Mouse (Mus musculus) small intestine, adult 2 months (tissue): Measurements from ENCODE around the gene Galnt6. TPM values are rescaled to one million over a fixed set of nuclear protein-coding genes. Genes with fewer than 3 reads are reported as not detected.

Experiments
- H3K27ac ChIP-seq: fragments of 200-500 bp; 2 replicates; pipeline ENCODE4 v1.5.1; 2012; ENCODE audit warnings: low read depth, low read length, control low read depth, inconsistent platforms; ENCODE audit not compliant: insufficient read depth
- H3K27me3 ChIP-seq: fragments of 200-500 bp; 2 replicates; pipeline ENCODE4 v1.6.1; 2012; ENCODE audit warnings: mild to moderate bottlenecking, moderate library complexity, low read length, inconsistent platforms; ENCODE audit not compliant: control insufficient read depth, insufficient read depth
- H3K36me3 ChIP-seq: fragments of 200-500 bp; 2 replicates; pipeline ENCODE4 v1.6.1; 2012; ENCODE audit warnings: mild to moderate bottlenecking, low read length, control low read depth, inconsistent platforms; ENCODE audit not compliant: control insufficient read depth, insufficient read depth
- H3K4me1 ChIP-seq: fragments of 200-500 bp; 2 replicates; pipeline ENCODE4 v1.6.1; 2012; ENCODE audit warnings: low read length, inconsistent platforms, mixed read lengths; ENCODE audit not compliant: control insufficient read depth, insufficient read depth, insufficient read length
- H3K4me3 ChIP-seq: fragments of 200-500 bp; 2 replicates; pipeline ENCODE4 v1.5.1; 2012; ENCODE audit warnings: low read depth, mild to moderate bottlenecking, control low read depth, inconsistent platforms, low read length, moderate library complexity
- CTCF ChIP-seq: fragments of 200-500 bp; IDR thresholded peaks from 2 replicates; pipeline ENCODE4 v1.5.1; 2012; ENCODE audit warnings: low read depth, mild to moderate bottlenecking, control low read depth, inconsistent platforms, low read length, moderate library complexity, mixed read lengths; ENCODE audit not compliant: insufficient replicate concordance, insufficient read length; ENCODE audit errors: extremely low read depth
- POLR2A ChIP-seq: fragments of 200-500 bp; IDR thresholded peaks from 2 replicates; pipeline ENCODE4 v1.6.1; 2012; ENCODE audit warnings: low read depth, mild to moderate bottlenecking, control low read depth, inconsistent platforms, low read length, moderate library complexity
- WGBS: fragments of 180-500 bp; shearing (Covaris S2); methylation state at CpG from one replicate; pipeline ENCODE4 v1.1.7; 2018; 5-methylcytosine and 5-hydroxymethylcytosine counted together
- polyA plus RNA-seq: library from polyadenylated mRNA; depleted of rRNA; stranded (reverse); fragments of >200 nt; gene quantifications from 2 replicates; pipeline ENCODE4 v1.2.3, GENCODE M21; 2012; rRNA removed

Galnt6 gene
- polyA plus RNA-seq, 1 experiment = 73.0 TPM

GRCm38 (mm10) chr15:100655201-100655600 lies 74.0 kb downstream of the Galnt6 start:
- Histone ChIP-seq H3K4me1 (peaks cover 8% of the 10 kb centered on the region), H3K4me3 (no peak overlapping the region), H3K27me3 (no peaks in the 10 kb centered on the region), H3K27ac (no peak overlapping the region), H3K36me3 (no peaks in the 10 kb centered on the region; the same call in 1 of the 2 replicates)
- 91% methylated on average over 5 of the region's 5 CpGs for WGBS
- no peak for TF ChIP-seq POLR2A

- TF ChIP-seq POLR2A (no peak), CTCF (no peak)
- WGBS = 42% methylated on average over 1 of the region's 1 CpGs
- Histone ChIP-seq H3K4me3 (no peak overlapping the region), H3K36me3 (no peaks in the 10 kb centered on the region; the same call in 1 of the 2 replicates), H3K27me3 (no peaks in the 10 kb centered on the region), H3K27ac (no peak overlapping the region), H3K4me1 (peaks cover 8% of the 10 kb centered on the region)
Measured at GRCm38 (mm10) chr15:100654271-100654670, 74.9 kb downstream of the Galnt6 start.

- WGBS = 30% methylated on average over 9 of the region's 9 CpGs
- Histone ChIP-seq H3K4me3 (no peak overlapping the region), H3K27ac (0 out of 2 replicates have a peak overlapping the region, but pooled peaks have one; percentile 40), H3K27me3 (no peaks in the 10 kb centered on the region), H3K36me3 (no peaks in the 10 kb centered on the region; the same call in 1 of the 2 replicates), H3K4me1 (peaks cover 8% of the 10 kb centered on the region)
- TF ChIP-seq POLR2A (0 out of 2 replicates have a peak, but pooled peaks have one; percentile 16), CTCF (no peak)
Measured at GRCm38 (mm10) chr15:100651610-100652009, 77.6 kb downstream of the Galnt6 start.

GRCm38 (mm10) chr15:100650111-100650510 lies 79.1 kb downstream of the Galnt6 start:
- H3K27me3 ChIP-seq = no peaks in the 10 kb centered on the region
- no peak overlapping the region for H3K27ac ChIP-seq
- TF ChIP-seq POLR2A = no peak
- no peak for TF ChIP-seq CTCF
- no peaks in the 10 kb centered on the region; the same call in 1 of the 2 replicates for H3K36me3 ChIP-seq
- WGBS = 93% methylated on average over 10 of the region's 10 CpGs
- peaks cover 8% of the 10 kb centered on the region for H3K4me1 ChIP-seq
- no peak overlapping the region for H3K4me3 ChIP-seq

GRCm38 (mm10) chr15:100646161-100646560 lies 83.0 kb downstream of the Galnt6 start:
- 77% methylated on average over 6 of the region's 6 CpGs for WGBS
- Histone ChIP-seq H3K27ac (no peak overlapping the region), H3K36me3 (no peaks in the 10 kb centered on the region; the same call in 1 of the 2 replicates)

GRCm38 (mm10) chr15:100642451-100642850 lies 86.7 kb downstream of the Galnt6 start:
- Histone ChIP-seq H3K27me3 (no peaks in the 10 kb centered on the region), H3K4me1 (peaks cover 8% of the 10 kb centered on the region; the same call in 1 of the 2 replicates), H3K36me3 (no peaks in the 10 kb centered on the region), H3K27ac (no peak overlapping the region), H3K4me3 (no peak overlapping the region)
- TF ChIP-seq CTCF (no peak), POLR2A (no peak)
- 89% methylated on average over 7 of the region's 7 CpGs for WGBS

More at GRCm38 (mm10) chr15:100646161-100646560, 83.0 kb downstream of the Galnt6 start:
- H3K4me3 ChIP-seq = no peak overlapping the region
- H3K27me3 ChIP-seq = no peaks in the 10 kb centered on the region
- TF ChIP-seq POLR2A (no peak), CTCF (no peak)
- peaks cover 2% of the 10 kb centered on the region; the same call in 1 of the 2 replicates for H3K4me1 ChIP-seq

Other genes starting within 250 kb of the Galnt6 start
- 0.62 and 0.96 TPM in 2 replicates for gene Csrnp2, start 233.9 kb downstream of the Galnt6 start, polyA plus RNA-seq
- 1.7 and 2.1 TPM in 2 replicates for gene Tfcp2, start 177.4 kb downstream of the Galnt6 start, polyA plus RNA-seq
- 7.2 and 12.0 TPM in 2 replicates for gene Pou6f1, start 129.4 kb downstream of the Galnt6 start, polyA plus RNA-seq
- 597 and 1,087 TPM in 2 replicates for gene Dazap2, start 114.0 kb downstream of the Galnt6 start, polyA plus RNA-seq
- gene Smagp, start 92.4 kb downstream of the Galnt6 start, polyA plus RNA-seq = 154 and 384 TPM in 2 replicates
- gene Bin2, start 59.8 kb downstream of the Galnt6 start, polyA plus RNA-seq = 6.6 and 13.0 TPM in 2 replicates
- gene Cela1, start 41.5 kb downstream of the Galnt6 start, polyA plus RNA-seq = 55.9 and 26,246 TPM in 2 replicates
- 0.51 and 0.98 TPM in 2 replicates for gene Slc4a8, start 32.4 kb upstream of the Galnt6 start, polyA plus RNA-seq
- 0.06 and 1.5 TPM in 2 replicates for gene Scn8a, start 140.5 kb upstream of the Galnt6 start, polyA plus RNA-seq